ENCODE assay signal across 23 mouse cellular contexts in genomic region chr12:74854263-74854662, GRCm38 (mm10).
"Had no signal": no experiment of that assay in that cellular context is flagged by ENCODE, and none has a peak within 500 bp of the region (broad histone marks: within the 10 kb centered on the region; RNA-seq: fewer than 3 reads in every experiment).

No protein-coding gene starts in this region.

- H3K27me3 ChIP-seq: heart, embryonic 13.5 days; heart, embryonic 15.5 days; hindbrain, embryonic 13.5 days; hindbrain, embryonic 15.5 days; kidney, embryonic 15.5 days; limb, embryonic 12.5 days; liver, embryonic 13.5 days had no signal

- DNase-seq: gastrocnemius, adult 2 months; gastrocnemius, postnatal 14 days; gastrocnemius, postnatal 36 days; heart, adult 11 months; heart, adult 2 months; heart, postnatal 14 days; heart, postnatal 36 days; kidney, adult 11 months; kidney, adult 2 months; kidney, adult 9 months; kidney, postnatal 14 days; kidney, postnatal 36 days; liver; liver, embryonic 13.5 days had no signal

- H3K36me3 ChIP-seq: heart, embryonic 13.5 days; heart, embryonic 15.5 days; hindbrain, embryonic 13.5 days; hindbrain, embryonic 15.5 days; kidney, embryonic 15.5 days; limb, embryonic 10.5 days; limb, embryonic 12.5 days; liver, embryonic 13.5 days had no signal

- H3K4me3 ChIP-seq: gastrocnemius, adult 2 months; heart, adult 2 months; heart, embryonic 13.5 days; heart, embryonic 15.5 days; hindbrain, embryonic 13.5 days; hindbrain, embryonic 15.5 days; kidney, embryonic 15.5 days; layer of hippocampus, adult 2 months; left cerebral cortex, adult 2 months; limb, embryonic 10.5 days; limb, embryonic 12.5 days; liver, embryonic 13.5 days had no signal
